Mouse (Mus musculus) R1 (cell line): ENCODE data around the gene Vsig10l.

Experiments used
- DNase-seq: peaks from one replicate; pipeline ENCODE4 v3.0.0-alpha.2; 2018; ENCODE audit warnings: low read depth, low spot score

Vsig10l gene

GRCm38 (mm10) chr7:43462851-43463250 is at the start of gene Vsig10l:
Gene Vsig10l, plus strand, starts transcription at chr7:43463151.
- DNase-seq, result no peak

GRCm38 (mm10) chr7:43417298-43417697 is 45.7 kb upstream of the Vsig10l start:
- peak; percentile 67 for DNase-seq

GRCm38 (mm10) chr7:43422995-43423617 is 39.8 kb upstream of the Vsig10l start:
- peak; percentile 85 for DNase-seq

- DNase-seq, result no peak
These were observed 38.8 kb upstream of the Vsig10l start for GRCm38 (mm10) chr7:43423991-43424625.

- peak; percentile 75 for DNase-seq
These were observed 35.5 kb upstream of the Vsig10l start, which contains the start of gene Lim2 for GRCm38 (mm10) chr7:43427406-43427805. Gene Lim2, plus strand, starts transcription at chr7:43427670.

- DNase-seq, result no peak
These were observed 33.5 kb upstream of the Vsig10l start for GRCm38 (mm10) chr7:43429500-43429899.

- DNase-seq, result peak; percentile 62
These were observed 30.1 kb upstream of the Vsig10l start for GRCm38 (mm10) chr7:43432891-43433290.

GRCm38 (mm10) chr7:43434676-43435075 is 28.3 kb upstream of the Vsig10l start:
- DNase-seq, result no peak

GRCm38 (mm10) chr7:43436341-43437255 is 26.4 kb upstream of the Vsig10l start, which contains the start of gene Nkg7:
Gene Nkg7, plus strand, starts transcription at chr7:43437073.
- no peak for DNase-seq

GRCm38 (mm10) chr7:43438611-43439010 is 24.3 kb upstream of the Vsig10l start:
- DNase-seq, result no peak

- DNase-seq, result no peak
These were observed 22.5 kb upstream of the Vsig10l start, which contains the start of gene Cldnd2 for GRCm38 (mm10) chr7:43440482-43440881. Gene Cldnd2, plus strand, starts transcription at chr7:43440782.

GRCm38 (mm10) chr7:43441071-43441470 is 21.9 kb upstream of the Vsig10l start:
- no peak for DNase-seq

GRCm38 (mm10) chr7:43442684-43443083 is 20.3 kb upstream of the Vsig10l start:
- no peak for DNase-seq

GRCm38 (mm10) chr7:43443126-43443916 is 19.6 kb upstream of the Vsig10l start:
- DNase-seq, result peak; percentile 86

GRCm38 (mm10) chr7:43443917-43444293 is 19.0 kb upstream of the Vsig10l start, which contains the start of the genes Etfb and Gm45233:
Gene Etfb, plus strand, starts transcription at chr7:43444083.
Gene Gm45233, plus strand, starts transcription at chr7:43444128.
- peak; percentile 99 for DNase-seq

- DNase-seq, result no peak
These were observed 15.2 kb upstream of the Vsig10l start for GRCm38 (mm10) chr7:43447801-43448200.

GRCm38 (mm10) chr7:43448246-43448645 is 14.7 kb upstream of the Vsig10l start:
- DNase-seq, result no peak

GRCm38 (mm10) chr7:43449811-43450210 is 13.1 kb upstream of the Vsig10l start:
- DNase-seq, result no peak

GRCm38 (mm10) chr7:43451726-43452125 is 11.2 kb upstream of the Vsig10l start:
- no peak for DNase-seq

- peak; percentile 75 for DNase-seq
These were observed 10.3 kb upstream of the Vsig10l start for GRCm38 (mm10) chr7:43452609-43453008.
